Mouse (Mus musculus) lung, adult 18-20 months (tissue): Measurements from ENCODE around the gene Smox.
A peak's percentile ranks its signal among the peaks of the same experiment; 100 is the strongest.

ENCODE experiments used
- DNase-seq, 2 experiments: peaks; one replicate each; pipeline ENCODE4 v3.0.0; 2022; ENCODE audit warnings: mixed read lengths in 2 of 2

Gene Smox

DNA sequence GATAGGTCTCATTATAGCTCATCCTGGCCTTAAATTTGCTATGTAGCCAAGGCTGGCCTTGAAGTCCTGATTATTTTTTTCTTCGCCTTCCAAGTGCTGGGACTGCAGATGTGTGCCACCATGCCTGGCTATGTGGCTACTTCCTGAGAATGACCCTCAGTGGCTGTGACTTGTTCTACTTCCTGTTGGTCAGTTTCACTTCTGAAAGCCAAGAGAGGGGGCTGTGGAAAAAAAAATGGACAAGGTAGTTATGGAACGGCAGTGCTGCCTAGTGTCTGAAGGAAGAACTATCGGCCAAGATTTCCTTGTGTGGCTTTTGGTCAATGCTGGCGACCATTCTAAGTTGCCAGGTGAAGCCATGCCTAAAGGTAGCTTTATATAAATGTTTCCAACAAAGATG is 26.3 kb downstream of the Smox start:
- no peak for DNase-seq

GRCm38 (mm10) chr2:131518790-131519189 is 27.5 kb downstream of the Smox start:
- no peak for DNase-seq

DNA sequence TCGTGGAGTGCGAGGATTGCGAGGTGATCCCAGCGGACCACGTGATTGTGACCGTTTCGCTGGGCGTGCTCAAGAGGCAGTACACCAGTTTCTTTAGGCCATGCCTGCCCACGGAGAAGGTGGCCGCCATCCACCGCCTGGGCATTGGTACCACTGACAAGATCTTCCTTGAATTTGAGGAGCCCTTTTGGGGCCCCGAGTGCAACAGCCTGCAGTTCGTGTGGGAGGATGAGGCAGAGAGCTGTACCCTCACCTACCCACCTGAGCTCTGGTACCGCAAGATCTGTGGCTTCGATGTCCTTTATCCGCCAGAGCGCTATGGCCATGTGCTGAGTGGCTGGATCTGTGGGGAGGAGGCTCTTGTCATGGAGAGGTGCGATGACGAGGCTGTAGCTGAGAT is 29.4 kb downstream of the Smox start:
- DNase-seq, result no peak

DNA sequence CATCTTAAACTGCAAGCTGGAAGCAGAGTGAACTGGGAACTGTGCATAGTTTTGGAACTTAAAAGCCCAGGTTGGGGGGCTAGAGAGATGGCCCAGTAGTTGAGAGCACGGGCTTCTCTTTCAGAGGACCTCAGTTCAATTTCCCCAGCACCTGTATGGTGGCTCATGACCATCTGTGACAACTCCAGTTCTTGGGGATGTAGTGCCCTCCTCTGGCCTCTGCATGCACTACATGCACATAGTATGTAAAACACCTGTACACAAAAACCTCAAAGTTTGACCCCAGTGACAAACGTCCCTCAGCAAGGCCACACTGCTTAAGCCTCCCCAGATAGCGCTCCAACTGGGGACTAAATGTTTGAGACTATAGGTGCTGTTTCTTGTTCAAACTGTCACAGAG is 35.8 kb downstream of the Smox start:
- no peak for DNase-seq

DNA sequence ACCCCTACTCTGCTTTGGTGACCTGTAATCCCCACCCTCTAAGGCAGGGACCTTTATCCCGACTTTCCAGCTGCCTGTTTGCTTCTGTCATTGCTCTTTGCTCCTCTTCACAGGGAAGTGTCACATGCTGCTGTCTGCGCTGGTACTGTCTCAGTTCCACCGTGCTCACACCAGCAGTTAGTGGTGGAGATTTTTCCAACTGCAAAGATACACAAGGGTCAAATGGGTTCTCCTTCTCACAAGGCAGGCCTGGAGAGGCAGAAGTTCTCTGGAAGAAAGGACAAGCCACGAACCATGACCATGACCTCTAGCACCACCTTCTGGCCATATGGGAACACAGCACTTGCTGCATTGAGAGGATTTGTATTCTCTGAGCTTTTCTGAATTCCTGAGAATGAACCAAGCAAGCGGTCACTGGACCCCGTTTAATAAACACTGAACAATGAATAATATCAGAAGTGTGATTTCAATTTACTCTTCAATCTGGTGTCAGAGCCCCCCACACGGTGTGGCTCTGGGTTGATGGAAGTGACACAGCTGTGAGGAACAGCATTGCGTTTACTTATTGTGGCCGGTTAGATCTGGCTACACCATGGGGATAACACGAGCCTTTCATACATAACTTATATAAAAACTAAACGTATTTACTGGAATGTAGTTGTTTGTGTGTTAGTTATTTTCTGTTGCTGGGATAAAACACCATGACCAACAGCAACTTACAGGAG is 38.8 kb downstream of the Smox start:
- DNase-seq, result peak; percentile 35 to 46

- peak; percentile 39 to 49 for DNase-seq
Observed at GRCm38 (mm10) chr2:131530623-131531008, 39.3 kb downstream of the Smox start.

DNA sequence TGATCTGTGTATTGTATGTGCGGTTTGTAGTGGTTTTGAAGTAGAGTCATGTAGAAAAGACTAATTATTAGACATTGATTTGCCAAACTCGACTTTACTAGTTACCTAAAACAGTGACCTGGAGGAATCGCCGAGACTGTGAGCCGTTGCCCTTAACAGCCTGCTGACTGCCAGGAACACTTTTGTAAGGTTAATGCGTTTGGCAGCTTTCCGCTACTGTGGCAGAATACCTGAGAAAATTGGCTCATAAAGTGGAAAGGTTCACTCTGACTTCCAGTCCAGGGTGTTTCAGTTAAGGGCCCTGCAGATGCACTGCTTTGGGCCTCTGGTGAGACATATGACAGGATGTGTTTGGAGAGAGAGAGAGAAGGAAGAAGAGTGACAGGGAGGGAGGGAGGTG is 40.0 kb downstream of the Smox start:
- no peak for DNase-seq

DNA sequence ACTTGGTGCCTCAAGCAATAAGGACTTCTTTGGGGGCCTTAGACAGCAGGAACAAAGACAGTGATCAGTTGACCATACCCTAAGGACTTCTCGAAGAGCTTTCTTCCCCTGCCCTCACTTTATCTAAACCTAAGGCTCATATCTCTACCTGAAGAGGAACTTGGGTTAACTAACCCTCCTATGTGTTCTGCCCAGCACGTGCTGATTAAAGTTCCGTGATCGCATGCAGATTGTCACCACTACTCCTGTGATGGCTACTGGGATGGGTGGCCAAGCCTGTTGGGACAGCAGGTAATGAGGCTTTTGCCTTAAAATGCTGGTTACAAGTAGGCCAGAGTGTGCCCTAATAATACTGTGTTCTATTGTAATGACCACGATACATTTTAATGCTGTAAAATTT is 43.9 kb downstream of the Smox start:
- DNase-seq, result no peak

- DNase-seq, result peak; percentile 65 to 76
Observed at GRCm38 (mm10) chr2:131538341-131538740, 47.0 kb downstream of the Smox start.

- DNase-seq, result no peak
Observed at GRCm38 (mm10) chr2:131539780-131540179, 48.5 kb downstream of the Smox start.

DNA sequence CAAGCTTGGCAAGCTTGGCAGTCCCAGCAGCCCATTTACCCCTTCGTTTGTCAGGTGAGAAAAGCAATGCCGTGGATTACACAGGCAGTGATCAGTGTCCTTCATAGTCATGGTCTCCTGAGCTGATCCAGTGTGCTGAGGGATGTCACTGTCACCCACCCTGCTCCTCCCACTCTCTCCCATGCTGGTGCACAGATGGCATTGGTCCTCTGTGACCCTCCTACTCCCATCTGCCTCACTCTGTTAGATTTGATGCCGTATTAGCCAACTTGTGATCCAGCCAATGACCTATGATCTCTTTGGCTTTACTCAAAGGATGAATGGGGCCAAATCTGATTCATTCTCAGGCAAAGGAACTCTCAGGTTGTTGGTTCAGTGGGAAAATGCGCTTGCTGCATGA is 50.4 kb downstream of the Smox start:
- DNase-seq, result no peak

DNA sequence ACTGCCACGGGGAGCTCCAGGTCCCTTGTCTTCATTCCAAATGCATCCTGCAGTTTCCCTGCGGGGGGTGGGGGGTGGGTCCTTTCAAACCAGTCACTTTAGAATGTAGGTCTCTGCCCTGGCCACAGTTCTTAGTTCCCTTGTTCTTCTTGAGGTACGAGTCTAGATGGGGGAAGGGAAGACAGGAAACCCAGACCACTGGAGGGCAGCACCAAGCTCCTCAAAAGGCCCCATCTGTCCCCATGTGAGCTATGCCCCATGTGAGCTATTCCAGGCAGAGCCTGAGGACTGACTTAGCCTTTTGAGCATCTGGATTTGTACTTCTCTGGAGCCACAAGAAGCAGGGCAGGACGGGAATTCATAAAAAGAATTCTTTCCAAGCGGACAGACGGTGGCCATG is 51.2 kb downstream of the Smox start:
- no peak for DNase-seq

GRCm38 (mm10) chr2:131545386-131546307 is 54.4 kb downstream of the Smox start:
- DNase-seq, result peak; percentile 32 to 51

DNA sequence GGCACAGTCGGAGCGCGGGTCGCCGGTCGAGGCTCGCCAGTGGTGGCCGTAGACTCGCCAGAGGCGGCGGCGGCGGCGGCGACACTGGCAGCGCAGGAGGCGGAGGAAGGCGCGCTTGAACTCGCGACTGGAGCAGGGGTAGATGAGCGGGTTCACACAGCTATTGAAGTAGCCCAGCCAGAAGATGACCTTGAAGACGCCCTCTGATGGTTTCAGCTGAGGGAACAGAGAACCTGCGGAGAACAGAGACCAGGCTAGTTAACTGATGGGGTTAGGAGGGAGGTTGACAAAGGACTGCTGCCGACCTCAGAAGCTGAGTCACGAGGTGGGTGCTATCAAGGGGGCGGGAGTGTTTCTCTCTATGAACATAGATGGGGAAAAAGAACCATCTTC is 55.0 kb downstream of the Smox start:
- no peak for DNase-seq

GRCm38 (mm10) chr2:131546745-131547408 is 55.6 kb downstream of the Smox start:
- DNase-seq, result peak in 1 of 2 experiments; percentile 14

GRCm38 (mm10) chr2:131548330-131548729 is 57.0 kb downstream of the Smox start:
- no peak for DNase-seq

GRCm38 (mm10) chr2:131549090-131549489 is 57.8 kb downstream of the Smox start:
- no peak for DNase-seq

GRCm38 (mm10) chr2:131550474-131550873 is 59.2 kb downstream of the Smox start:
- DNase-seq, result no peak

- DNase-seq, result peak in 1 of 2 experiments; percentile 8
Observed at GRCm38 (mm10) chr2:131550906-131551305, 59.6 kb downstream of the Smox start.

DNA sequence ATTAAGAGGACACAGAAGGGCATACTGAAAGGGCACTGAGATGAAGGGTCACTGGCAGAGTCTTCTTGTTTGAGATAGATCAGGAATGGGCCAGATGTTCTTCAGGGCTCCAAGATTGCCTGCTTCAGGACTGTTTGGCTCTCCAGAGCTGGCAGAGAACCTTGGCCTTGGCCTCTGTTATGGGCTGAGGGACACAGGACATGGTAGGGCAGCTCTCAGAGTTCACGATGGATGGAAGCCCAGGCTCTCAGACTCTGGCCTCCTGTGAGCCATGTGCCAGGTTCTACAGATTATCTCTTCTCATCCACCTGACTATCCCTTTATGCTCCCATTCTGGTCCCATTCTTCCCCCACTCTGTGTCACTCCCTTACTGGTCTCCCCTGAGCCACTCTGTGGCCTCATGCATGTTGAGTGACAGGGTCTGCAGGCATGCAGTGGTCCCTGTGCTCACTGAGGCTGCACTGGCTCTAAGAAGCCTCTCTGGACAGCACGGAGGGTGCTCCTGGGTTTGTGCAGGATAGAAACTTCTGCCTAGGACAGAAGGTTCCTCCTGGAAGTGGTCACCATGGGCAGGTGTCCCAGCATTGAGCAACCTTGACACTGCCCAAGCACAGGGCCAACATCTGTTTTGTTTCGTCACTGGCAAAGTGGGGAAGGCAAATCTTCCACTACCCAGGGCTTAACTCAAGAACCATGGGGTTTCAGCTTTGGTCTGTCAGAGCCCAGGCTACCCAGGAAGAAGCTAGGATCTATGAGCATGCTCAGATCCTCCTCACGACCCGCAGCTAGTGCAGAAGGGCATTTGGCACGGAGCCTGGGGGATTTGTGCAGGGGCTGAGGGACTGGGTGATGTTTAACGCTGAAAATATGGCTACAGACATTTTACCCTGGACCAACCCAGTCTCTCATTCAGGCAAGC is 60.7 kb downstream of the Smox start:
- no peak for DNase-seq

- no peak for DNase-seq
Observed at GRCm38 (mm10) chr2:131552736-131553400, 61.6 kb downstream of the Smox start.

- DNase-seq, result no peak
Observed at GRCm38 (mm10) chr2:131557896-131558295, 66.6 kb downstream of the Smox start.
